Mouse (Mus musculus) CH12.LX (cell line): Measurements from ENCODE around the gene Rab25. TPM values are rescaled to one million over a fixed set of nuclear protein-coding genes. Genes with fewer than 3 reads are reported as not detected.

Experiments used
- DNase-seq: peaks from one replicate; pipeline ENCODE4 v3.0.0-alpha.2; 2013; ENCODE audit errors: extremely low read depth
- H3K27ac ChIP-seq: 2 replicates; pipeline ENCODE4 v1.5.1; 2012; ENCODE audit warnings: low read depth, mild to moderate bottlenecking, control low read depth, moderate library complexity; ENCODE audit not compliant: insufficient read depth
- H3K27me3 ChIP-seq: replicated peaks from 2 replicates; pipeline ENCODE3; 2012; ENCODE audit warnings: inconsistent platforms
- H3K36me3 ChIP-seq, 2 experiments: replicated peaks in 1 of 2; 2 replicates each; pipeline versions ENCODE3 to v1.6.1; 2012; ENCODE audit warnings: inconsistent platforms in 1 of 2, low read length in 1 of 2, mild to moderate bottlenecking in 1 of 2, mixed read lengths in 1 of 2, moderate library complexity in 1 of 2; ENCODE audit not compliant: control insufficient read depth in 1 of 2, insufficient read depth in 1 of 2
- H3K4me1 ChIP-seq, 2 experiments: 2 replicates each; pipeline ENCODE4 v1.6.1; 2012; ENCODE audit warnings: inconsistent platforms in 1 of 2, moderate library complexity in 1 of 2; ENCODE audit not compliant: insufficient read depth in 2 of 2, control insufficient read depth in 1 of 2
- H3K4me2 ChIP-seq: 2 replicates; pipeline ENCODE4 v1.6.1; 2012; ENCODE audit warnings: low read depth, mild to moderate bottlenecking, control low read depth; ENCODE audit not compliant: poor library complexity, insufficient read depth, severe bottlenecking
- H3K4me3 ChIP-seq, 3 experiments: fragments of 150-350 bp in 1 of 3; sonication (generic) in 1 of 3; replicated peaks in 1 of 3; 2 replicates each; pipeline versions ENCODE3 to v1.5.1; 2011 to 2012; ENCODE audit warnings: low read depth in 2 of 3, low read length in 2 of 3, mild to moderate bottlenecking in 2 of 3, moderate library complexity in 2 of 3, control low read depth in 1 of 3, improper control_type of control experiment in 1 of 3, inconsistent platforms in 1 of 3, mixed read lengths in 1 of 3; ENCODE audit not compliant: poor library complexity in 1 of 3
- H3K79me2 ChIP-seq: replicated peaks from 2 replicates; pipeline ENCODE4 v1.6.1; 2012; ENCODE audit warnings: mild to moderate bottlenecking, moderate library complexity; ENCODE audit not compliant: control insufficient read depth, poor library complexity, insufficient read depth, severe bottlenecking; ENCODE audit errors: extremely low read depth
- H3K9ac ChIP-seq: 2 replicates; pipeline ENCODE4 v1.6.1; 2012; ENCODE audit warnings: low read depth, mild to moderate bottlenecking, control low read depth, moderate library complexity; ENCODE audit not compliant: insufficient read depth
- H3K9me3 ChIP-seq: replicated peaks from 2 replicates; pipeline ENCODE3; 2012; ENCODE audit warnings: low read length, inconsistent platforms, mixed read lengths
- CHD2 ChIP-seq: IDR thresholded peaks from 2 replicates; pipeline ENCODE4 v1.6.1; 2011; ENCODE audit warnings: low read length, improper control_type of control experiment
- GABPA ChIP-seq: IDR thresholded peaks from 2 replicates; pipeline ENCODE4 v1.6.1; 2012; ENCODE audit warnings: low read depth, low read length, improper control_type of control experiment, inconsistent platforms; ENCODE audit not compliant: insufficient replicate concordance
- IRF4 ChIP-seq: IDR thresholded peaks from 2 replicates; pipeline ENCODE4 v1.6.1; 2014; ENCODE audit warnings: low read depth, mild to moderate bottlenecking, inconsistent platforms, low read length, improper control_type of control experiment
- JUN ChIP-seq: IDR thresholded peaks from 2 replicates; pipeline ENCODE4 v1.6.1; 2011; ENCODE audit warnings: low read depth, mild to moderate bottlenecking, low read length, improper control_type of control experiment, moderate library complexity; ENCODE audit not compliant: insufficient read depth
- JUND ChIP-seq: conservative IDR thresholded peaks from 2 replicates; pipeline ENCODE4 v1.6.1; 2011; ENCODE audit warnings: low read depth, low read length, improper control_type of control experiment
- MAX ChIP-seq: IDR thresholded peaks from 2 replicates; pipeline ENCODE4 v1.6.1; 2011; ENCODE audit warnings: low read length, improper control_type of control experiment
- MYC ChIP-seq: IDR thresholded peaks from 2 replicates; pipeline ENCODE4 v1.6.1; 2011; ENCODE audit warnings: low read depth, mild to moderate bottlenecking, improper control_type of control experiment, low read length
- POLR2AphosphoS2 ChIP-seq: IDR thresholded peaks from 2 replicates; pipeline ENCODE4 v1.6.1; 2011; ENCODE audit warnings: low read depth, low read length, improper control_type of control experiment
- SIN3A ChIP-seq: IDR thresholded peaks from 2 replicates; pipeline ENCODE4 v1.6.1; 2012; ENCODE audit warnings: low read length, improper control_type of control experiment, inconsistent platforms
- ZC3H11A ChIP-seq: IDR thresholded peaks from 2 replicates; pipeline ENCODE4 v1.6.1; 2012; ENCODE audit warnings: low read depth, mild to moderate bottlenecking, inconsistent platforms, low read length, improper control_type of control experiment
- ZKSCAN1 ChIP-seq: IDR thresholded peaks from 2 replicates; pipeline ENCODE4 v1.6.1; 2012; ENCODE audit warnings: low read depth, inconsistent platforms, low read length, improper control_type of control experiment, borderline replicate concordance
- dilution Hi-C: fragments of 300-500 bp; cut with MboI; formaldehyde crosslinking; loops from 2 replicates; pipeline ENCODE4 v1.14.3; 2020; ENCODE audit warnings: low sequenced_read_pairs; ENCODE audit not compliant: extremely low pct_unique_long_range_greater_than_20kb, extremely low pct_ligation_motif_present
- in situ Hi-C: fragments of 300-500 bp; cut with MboI; formaldehyde crosslinking; loops from 3 replicates; pipeline ENCODE4 v1.14.3; 2019; ENCODE audit warnings: low sequenced_read_pairs, low pct_ligation_motif_present, low pct_unique_long_range_greater_than_20kb, mixed read lengths
- polyA plus RNA-seq: library from polyadenylated mRNA; unstranded; fragments of >175 nt; gene quantifications from 2 replicates; pipeline ENCODE4 v1.2.1, GENCODE M21; 2012; ENCODE audit warnings: low read depth; ENCODE audit not compliant: insufficient read length
- total RNA-seq, 2 experiments: library from RNA; depleted of rRNA; stranded (reverse); fragments of 300-350 nt in 1 of 2; fragments of >200 nt in 1 of 2; gene quantifications; 2 replicates each; pipeline ENCODE4 v1.2.3; 2012 to 2014

Gene Rab25
- total and polyA plus RNA-seq, 3 experiments = 0.79 to 4.1 (median 1.8) TPM

- Histone ChIP-seq H3K36me3 (peaks cover 67 to 96% of the 10 kb centered on the region in 2 experiments), H3K4me1 (peaks cover 0 to 3% of the 10 kb centered on the region in 2 experiments; a peak in 1 of 4 replicates), H3K79me2 (no peaks in the 10 kb centered on the region), H3K9me3 (no peaks in the 10 kb centered on the region), H3K9ac (no peak overlapping the region), H3K27me3 (no peaks in the 10 kb centered on the region), H3K4me2 (no peak overlapping the region), H3K4me3 (no peak overlapping the region), H3K27ac (no peak overlapping the region)
- DNase-seq = no peak
- in situ Hi-C loops = no loop called here
- TF ChIP-seq ZC3H11A = no peak
- dilution Hi-C loops = no loop called here
These were observed 13.9 kb upstream of the Rab25 start for GRCm38 (mm10) chr3:88561989-88562388.

- in situ Hi-C loops (loop anchor here (10.0 kb wide), 1 partner anchor 195 kb away; no protein-coding TSS in a partner anchor), dilution Hi-C loops (no loop called here)
- Histone ChIP-seq H3K9me3 (no peaks in the 10 kb centered on the region), H3K4me3 (no peak overlapping the region), H3K9ac (no peak overlapping the region), H3K79me2 (peaks cover 9% of the 10 kb centered on the region), H3K4me1 (peaks cover 7 to 15% of the 10 kb centered on the region in 2 experiments; a peak in 2 of 4 replicates), H3K4me2 (no peak overlapping the region), H3K27ac (no peak overlapping the region), H3K27me3 (no peaks in the 10 kb centered on the region), H3K36me3 (peaks cover 64 to 93% of the 10 kb centered on the region in 2 experiments)
- no peak for TF ChIP-seq MAX
- no peak for TF ChIP-seq ZC3H11A
- no peak for TF ChIP-seq CHD2
- no peak for DNase-seq
These were observed 11.5 kb upstream of the Rab25 start for GRCm38 (mm10) chr3:88559596-88559995.

- H3K36me3 ChIP-seq = peaks cover 37 to 63% of the 10 kb centered on the region in 2 experiments
- dilution Hi-C loops = no loop called here
These were observed 8.5 kb upstream of the Rab25 start for GRCm38 (mm10) chr3:88556616-88557015.

GRCm38 (mm10) chr3:88555731-88556130, 7.6 kb upstream of the Rab25 start:
- TF ChIP-seq MYC (no peak), CHD2 (no peak), JUND (no peak), GABPA (no peak), IRF4 (no peak)
- TF ChIP-seq, all 38 proteins: peak for 0
- Histone ChIP-seq H3K4me3 (no peak overlapping the region), H3K9me3 (no peaks in the 10 kb centered on the region), H3K36me3 (peaks cover 33 to 54% of the 10 kb centered on the region in 2 experiments), H3K4me1 (peaks cover 7 to 28% of the 10 kb centered on the region in 2 experiments; a peak in 3 of 4 replicates), H3K27ac (no peak overlapping the region), H3K9ac (no peak overlapping the region), H3K27me3 (no peaks in the 10 kb centered on the region), H3K79me2 (peaks cover 14% of the 10 kb centered on the region), H3K4me2 (no peak overlapping the region)
- dilution Hi-C loops (no loop called here), in situ Hi-C loops (loop anchor here (10.0 kb wide), 1 partner anchor 199 kb away; no protein-coding TSS in a partner anchor)
- DNase-seq = no peak

More at GRCm38 (mm10) chr3:88556616-88557015, 8.5 kb upstream of the Rab25 start:
- in situ Hi-C loops = loop anchor here (10.0 kb wide), 1 partner anchor 198 kb away; no protein-coding TSS in a partner anchor
- peaks cover 14% of the 10 kb centered on the region for H3K79me2 ChIP-seq
- no peak overlapping the region for H3K27ac ChIP-seq
- no peak overlapping the region for H3K4me2 ChIP-seq
- TF ChIP-seq ZKSCAN1 (no peak), POLR2AphosphoS2 (no peak), JUN (no peak), SIN3A (no peak)
- no peaks in the 10 kb centered on the region for H3K9me3 ChIP-seq
- no peaks in the 10 kb centered on the region for H3K27me3 ChIP-seq
- H3K4me1 ChIP-seq = peaks cover 7 to 21% of the 10 kb centered on the region in 2 experiments; a peak in 2 of 4 replicates
- no peak overlapping the region for H3K4me3 ChIP-seq
- H3K9ac ChIP-seq = no peak overlapping the region
- DNase-seq = no peak
